21 mouse cellular contexts compared by ENCODE assay signal in the genomic region with DNA sequence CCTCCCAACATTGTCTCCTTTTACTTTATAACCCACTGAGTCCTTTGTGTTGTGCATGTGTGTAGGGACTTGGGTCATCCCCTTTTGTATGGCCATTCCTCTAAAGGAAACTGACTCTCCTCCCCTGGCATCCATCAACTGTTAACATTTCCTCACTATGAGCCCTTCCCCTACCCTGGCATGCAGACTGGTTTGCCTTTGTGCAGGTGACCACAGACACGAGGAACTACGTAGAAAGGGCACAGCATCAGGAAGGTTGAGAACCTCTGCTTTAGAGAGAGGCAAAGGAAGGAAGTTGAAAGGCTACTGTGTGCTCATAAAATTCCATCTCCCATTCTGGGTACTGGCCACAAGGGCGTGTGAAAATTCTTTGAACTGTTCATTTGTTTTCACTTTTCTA. TPM values are rescaled to one million over a fixed set of nuclear protein-coding genes. Genes with fewer than 3 reads are reported as not detected.
DNase-seq lines count a peak whose midpoint lies in the region; ATAC-seq lines count a peak whose summit lies in the region.
"Had no signal": no experiment of that assay in that cellular context is flagged by ENCODE, and none has a peak within 500 bp of the region (broad histone marks: within the 10 kb centered on the region; RNA-seq: fewer than 3 reads in every experiment).

No protein-coding gene starts in this region.

- H3K9me3 ChIP-seq in midbrain, embryonic 11.5 days (ENCODE audit: control insufficient read depth, low read length): no peaks in the 10 kb centered on the region
- no peaks in the 10 kb centered on the region for H3K9me3 ChIP-seq in midbrain, embryonic 10.5 days (replicated peaks)
- H3K9me3 ChIP-seq: embryonic facial prominence, embryonic 10.5 days; embryonic facial prominence, embryonic 12.5 days; forebrain, embryonic 13.5 days; forebrain, embryonic 15.5 days had no signal

- no peaks in the 10 kb centered on the region for H3K4me1 ChIP-seq in midbrain, embryonic 11.5 days (ENCODE audit: control insufficient read depth, insufficient read depth, low read length)
- 0 out of 2 replicates have a peak, but pooled peaks cover 6% of the 10 kb centered on the region for H3K4me1 ChIP-seq in midbrain, embryonic 10.5 days
- H3K4me1 ChIP-seq: embryonic facial prominence, embryonic 12.5 days; forebrain, embryonic 13.5 days; forebrain, embryonic 15.5 days had no signal

- no peak overlapping the region for H3K4me2 ChIP-seq in midbrain, embryonic 11.5 days
- H3K4me2 ChIP-seq: embryonic facial prominence, embryonic 12.5 days; forebrain, embryonic 13.5 days; forebrain, embryonic 15.5 days had no signal

- H3K4me3 ChIP-seq in midbrain, embryonic 11.5 days (ENCODE audit: low read depth, low read length): no peak overlapping the region
- no peak overlapping the region for H3K4me3 ChIP-seq in midbrain, embryonic 10.5 days
- H3K4me3 ChIP-seq: embryonic facial prominence, embryonic 10.5 days; embryonic facial prominence, embryonic 12.5 days; forebrain, embryonic 13.5 days; forebrain, embryonic 15.5 days had no signal

- no peak for ATAC-seq in midbrain, embryonic 11.5 days (ENCODE audit: low FRiP score)
- peak; percentile 57 for ATAC-seq in CD4-positive, CD25-positive, alpha-beta regulatory T cell, adult 4 months
- ATAC-seq in common myeloid progenitor, adult 5-6 weeks (replicated peaks; ENCODE audit: low read depth, poor library complexity, severe bottlenecking): peak; percentile 36; the same call in 1 of the 2 replicates
- ATAC-seq in hematopoietic stem cell, adult 5-6 weeks (replicated peaks in 1 of 2; ENCODE audit: insufficient read depth in 1 of 2, low FRiP score in 2 of 2, low TSS enrichment in 1 of 2, low read depth in 1 of 2, poor library complexity in 2 of 2, severe bottlenecking in 2 of 2): peak; percentile 42 to 71; a peak in 3 of 4 replicates
- ATAC-seq: forebrain, embryonic 13.5 days; forebrain, embryonic 15.5 days; forebrain, postnatal 0 days had no signal

- WGBS in midbrain, embryonic 11.5 days: 84% methylated on average over 3 of the region's 3 CpGs
- WGBS in midbrain, embryonic 10.5 days: 78% methylated on average over 3 of the region's 3 CpGs

- no peaks in the 10 kb centered on the region for H3K36me3 ChIP-seq in midbrain, embryonic 11.5 days (ENCODE audit: control insufficient read depth, insufficient read depth, low read length)
- H3K36me3 ChIP-seq in midbrain, embryonic 10.5 days: no peaks in the 10 kb centered on the region
- H3K36me3 ChIP-seq: embryonic facial prominence, embryonic 10.5 days; embryonic facial prominence, embryonic 12.5 days; forebrain, embryonic 15.5 days had no signal

- H3K27ac ChIP-seq in midbrain, embryonic 11.5 days (ENCODE audit: low read depth, low read length): no peak overlapping the region
- H3K27ac ChIP-seq in midbrain, embryonic 10.5 days (replicated peaks): no peak overlapping the region
- H3K27ac ChIP-seq: embryonic facial prominence, embryonic 10.5 days; embryonic facial prominence, embryonic 12.5 days; forebrain, embryonic 13.5 days; forebrain, embryonic 15.5 days had no signal

- H3K27me3 ChIP-seq in midbrain, embryonic 11.5 days (ENCODE audit: control insufficient read depth, insufficient read depth, low read length): no peaks in the 10 kb centered on the region
- no peaks in the 10 kb centered on the region for H3K27me3 ChIP-seq in midbrain, embryonic 10.5 days (ENCODE audit: low read depth, poor library complexity, severe bottlenecking)
- H3K27me3 ChIP-seq: embryonic facial prominence, embryonic 12.5 days; forebrain, embryonic 13.5 days; forebrain, embryonic 15.5 days had no signal

- no peak overlapping the region for H3K9ac ChIP-seq in midbrain, embryonic 11.5 days (ENCODE audit: low read length)
- H3K9ac ChIP-seq: embryonic facial prominence, embryonic 12.5 days; forebrain, embryonic 13.5 days; forebrain, embryonic 15.5 days; forebrain, postnatal 0 days had no signal

- DNase-seq in midbrain, embryonic 11.5 days (ENCODE audit: low spot score, missing footprints): peak; percentile 26
- DNase-seq in midbrain, embryonic 10.5 days (ENCODE audit: low spot score): no peak
- DNase-seq in embryo, embryonic 10 days (ENCODE audit: low spot score): no peak
- no peak for DNase-seq in right cerebral cortex, postnatal 4 days
- no peak for DNase-seq in gastrocnemius, adult 8-10 months (ENCODE audit: low spot score in 2 of 2)
- DNase-seq: adrenal gland, adult 8-10 months; adrenal gland, postnatal 14 days; adrenal gland, postnatal 36 days; cerebellum, adult 11-12 months; cerebellum, adult 2 months; cerebellum, adult 9-10 months; cerebellum, postnatal 10 days; cerebellum, postnatal 25 days; forebrain, postnatal 0 days had no signal

RNA-seq across cellular contexts. Expression of a gene that starts 38.7 kb away (rescaled TPM):
- polyA plus RNA-seq in midbrain, embryonic 11.5 days (2014; fragmentation: Nextera tagmentation; extraction: Ambion mirVana): 15.9 and 17.4 TPM in 2 replicates
- polyA plus RNA-seq in midbrain, embryonic 10.5 days (2016; fragmentation: Nextera tagmentation; extraction: Ambion mirVana): 13.4 and 13.9 TPM in 2 replicates
- polyA plus RNA-seq in CD4-positive, CD25-positive, alpha-beta regulatory T cell, adult 4 months (2017; shearing (Covaris generic)): 10 to 100 TPM; 30.8 to 38.6 TPM
- total RNA-seq in common myeloid progenitor, adult 5-6 weeks (2017): 1.1 and 3.8 TPM in 2 replicates
- 0.38 and 5.6 TPM in 2 replicates for total RNA-seq in hematopoietic stem cell, adult 5-6 weeks (2017)
- total RNA-seq in gastrocnemius, adult 8-10 months (2022): 10 to 100 TPM; 43.8 to 49.3 (median 48.3) TPM
